Mouse (Mus musculus) bone marrow, adult 2 months (tissue): Measurements from ENCODE around the gene Stxbp3.

Source experiments
- CTCF ChIP-seq: fragments of 200-500 bp; IDR thresholded peaks from 2 replicates; pipeline ENCODE4 v1.5.1; 2011; ENCODE audit warnings: low read length, control low read depth; ENCODE audit not compliant: control insufficient read depth, insufficient read depth
- POLR2A ChIP-seq: fragments of 200-500 bp; IDR thresholded peaks from 2 replicates; pipeline ENCODE4 v1.6.1; 2011; ENCODE audit warnings: low read depth, mild to moderate bottlenecking, control low read depth, low read length, borderline replicate concordance; ENCODE audit not compliant: control insufficient read depth

GRCm38 (mm10) chr3:108889908-108890307 is 49.6 kb upstream of the Stxbp3 start, which contains the start of gene Fndc7:
- TF ChIP-seq POLR2A = no peak
- no peak for TF ChIP-seq CTCF
